Mouse (Mus musculus): Measurements from ENCODE around the gene Vmn1r74.
"Not testable (repeated sequence)": the region's sequence is repeated elsewhere in the genome, so short reads cannot be mapped to it uniquely, and the experiment has no call there.

Gene Vmn1r74

DNA sequence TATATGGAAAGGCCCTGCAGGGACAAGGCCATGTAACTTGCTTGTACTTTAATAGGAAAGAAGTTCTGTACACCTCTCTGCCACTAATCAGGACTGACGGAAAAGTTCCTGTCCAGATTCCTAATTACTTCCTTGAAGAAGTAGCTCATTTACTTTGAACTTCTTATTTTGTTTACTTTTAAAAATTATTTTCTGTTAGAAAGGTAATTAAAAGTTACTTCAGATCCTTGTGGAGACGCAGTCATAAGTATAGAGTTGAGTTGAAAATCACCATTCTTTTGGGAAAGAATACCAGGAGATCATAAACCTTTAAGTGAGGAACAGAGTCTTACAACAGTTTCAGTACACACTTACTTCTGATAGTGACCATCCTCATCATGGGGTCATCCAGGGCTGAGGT lies at the start of gene Vmn1r74:
TSS of gene Vmn1r74 (plus strand) at position 301 of the 400 bp plus-strand sequence.
- no peak for DNase-seq

DNA sequence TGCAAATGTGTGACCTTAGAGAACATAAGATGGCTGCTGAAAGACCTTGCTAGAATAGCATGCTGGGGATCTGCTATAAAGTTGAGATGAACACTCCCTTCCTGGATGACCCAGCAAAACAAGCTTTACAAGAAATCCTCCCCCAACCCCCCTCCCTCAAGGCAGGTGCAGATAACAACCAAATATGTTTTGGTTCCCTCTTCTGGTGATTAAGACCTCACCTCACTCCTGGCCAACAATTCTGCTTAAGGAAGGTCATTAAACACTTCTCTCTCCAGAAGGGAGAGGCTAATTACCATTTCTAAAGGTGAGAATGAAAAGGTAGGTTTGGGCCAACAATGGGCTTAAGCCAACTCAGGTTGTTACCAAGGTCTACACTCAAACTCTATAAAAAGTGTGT lies 20.0 kb upstream of the Vmn1r74 start:
- DNase-seq = no peak

DNA sequence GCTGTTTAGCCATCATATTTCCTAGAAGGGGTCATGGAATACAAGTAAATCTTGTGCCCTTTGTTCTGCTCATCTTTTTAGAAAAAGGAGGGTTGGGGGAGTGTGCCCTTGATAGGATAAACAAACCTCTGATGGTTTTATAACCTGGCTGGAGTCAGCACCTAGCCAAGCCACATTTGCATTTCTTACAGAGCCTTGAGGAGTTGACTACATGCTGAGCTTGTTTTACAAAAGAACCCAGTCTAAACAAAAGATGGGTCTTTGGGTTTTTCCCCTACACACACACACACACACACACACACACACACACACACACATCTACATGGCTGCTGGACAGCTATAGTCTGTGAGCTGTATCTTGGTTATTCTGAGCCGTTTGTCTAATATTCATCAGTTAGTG lies 11.6 kb upstream of the Vmn1r74 start:
- DNase-seq = no peak

DNA sequence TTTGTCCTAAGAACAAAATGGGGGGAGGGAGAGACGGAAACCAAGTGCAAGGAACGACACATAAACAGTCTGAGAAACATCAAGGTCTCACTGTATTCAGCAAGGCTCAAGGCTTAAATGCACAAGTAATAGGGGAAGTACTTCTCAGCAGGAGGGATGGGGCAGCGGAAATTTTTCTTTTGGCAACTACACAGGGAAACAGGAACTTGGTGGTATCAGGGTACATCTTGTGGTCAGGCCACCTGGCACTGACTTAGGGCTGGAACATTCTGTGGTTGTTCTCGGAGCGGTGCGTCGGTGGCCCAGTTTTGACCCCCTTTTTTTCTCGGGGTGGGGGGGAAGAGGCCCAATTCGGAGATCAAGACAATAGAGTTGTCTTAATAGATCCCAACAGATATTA lies 10.5 kb upstream of the Vmn1r74 start:
- DNase-seq = not testable (repeated sequence)

DNA sequence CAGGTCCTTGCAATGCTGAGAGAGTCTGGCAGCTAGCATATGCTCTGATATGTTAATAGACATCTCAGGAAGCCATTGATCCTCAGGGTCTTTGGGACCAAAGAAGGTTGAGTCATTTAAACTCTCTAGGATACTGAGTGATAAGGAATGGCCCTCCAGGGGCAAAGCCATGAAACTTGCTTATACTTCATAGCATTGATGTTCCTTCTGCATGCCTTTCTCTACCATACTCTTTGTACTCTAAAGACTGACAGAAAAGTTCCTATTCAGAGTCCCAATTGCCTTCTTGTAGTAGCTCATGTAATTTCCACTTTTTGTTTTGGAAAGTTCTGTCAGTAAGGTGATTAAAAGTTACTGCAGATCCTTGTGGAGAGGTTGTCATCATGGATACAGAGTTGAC lies 40.5 kb downstream of the Vmn1r74 start, which contains the start of gene Vmn1r75:
TSS of gene Vmn1r75 (plus strand) at position 301 of the 400 bp plus-strand sequence.
- no peak for DNase-seq

Measured in thymus, postnatal 25 days (tissue).